Mouse (Mus musculus): ENCODE results near the gene Nmi.

GRCm38 (mm10) chr2:51911864-51912263, 61.4 kb downstream of the Nmi start:
- TF ChIP-seq POLR2A (IDR thresholded peaks at IDR 0.05; ENCODE audit: low read depth, low read length) (no peak), CTCF (IDR thresholded peaks at IDR 0.05; ENCODE audit: borderline replicate concordance, insufficient read depth, low read length) (no peak)
